Mouse (Mus musculus) cerebellum, adult 8-10 months (tissue): ENCODE measurements at regions not wholly inside any gene's neighbourhood (a gene's known extent, or its start where the extent isn't known, plus 50 kb on each side); places are given as distances from the start of the nearest gene placed in this dataset.

Source experiments
- DNase-seq: peaks from one replicate; pipeline ENCODE4 v3.0.0; 2022

DNA sequence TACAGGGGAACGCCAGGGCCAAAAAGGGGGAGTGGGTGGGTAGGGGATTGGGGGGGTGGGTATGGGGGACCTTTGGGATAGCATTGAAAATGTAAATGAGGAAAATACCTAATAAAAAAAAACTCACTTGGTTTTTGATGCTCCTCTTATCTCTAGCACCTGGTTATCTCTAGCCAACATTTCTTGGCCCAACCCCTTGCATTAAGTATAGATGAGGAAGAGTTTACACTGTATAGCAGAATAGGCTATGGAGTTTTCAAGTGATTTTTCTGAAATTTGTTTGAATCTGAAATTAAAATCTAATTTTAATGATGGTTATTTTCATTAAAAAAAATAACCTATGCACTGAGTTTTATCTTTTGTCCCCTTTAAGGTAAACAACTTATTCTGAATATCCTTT, 68.8 kb upstream of the Il15 start:
- DNase-seq = no peak

DNA sequence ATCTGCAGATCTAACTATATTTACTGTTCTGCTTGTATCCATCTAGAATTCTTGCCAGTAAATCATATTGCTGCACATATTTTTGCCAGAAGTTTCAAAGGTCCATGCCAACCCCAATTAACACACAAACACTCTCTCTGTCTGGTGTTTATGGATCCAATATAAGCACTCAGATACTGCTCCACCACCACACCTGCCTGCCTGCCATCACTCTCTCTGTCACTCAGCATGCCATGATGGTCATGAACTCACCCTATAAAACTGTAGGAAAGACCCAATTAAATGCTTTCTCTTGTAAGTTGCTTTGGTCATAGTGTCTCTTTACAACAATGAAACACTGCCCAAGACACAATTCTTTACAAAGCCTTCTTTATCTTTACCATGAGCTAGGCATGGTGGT, 66.8 kb upstream of the Il15 start:
- no peak for DNase-seq

DNA sequence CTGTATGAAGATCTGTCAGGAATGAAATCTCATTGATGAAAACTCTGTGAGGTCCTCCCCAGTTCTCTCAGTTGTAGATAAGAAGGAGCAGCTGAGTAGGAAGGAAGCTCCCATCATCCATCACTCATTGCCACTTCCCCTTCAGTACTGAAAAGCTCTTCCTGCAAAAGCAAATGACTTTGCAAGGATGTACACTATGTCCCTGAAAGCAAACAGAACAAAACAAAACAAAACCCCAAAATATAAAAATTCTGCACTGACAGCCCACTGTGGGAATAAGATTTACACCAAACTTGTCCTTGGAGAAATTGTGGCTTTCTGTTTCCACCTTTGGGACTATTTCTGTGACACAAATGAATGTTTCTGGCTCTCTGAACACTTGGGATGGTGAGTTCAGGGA, 59.8 kb upstream of the Il15 start:
- no peak for DNase-seq

DNA sequence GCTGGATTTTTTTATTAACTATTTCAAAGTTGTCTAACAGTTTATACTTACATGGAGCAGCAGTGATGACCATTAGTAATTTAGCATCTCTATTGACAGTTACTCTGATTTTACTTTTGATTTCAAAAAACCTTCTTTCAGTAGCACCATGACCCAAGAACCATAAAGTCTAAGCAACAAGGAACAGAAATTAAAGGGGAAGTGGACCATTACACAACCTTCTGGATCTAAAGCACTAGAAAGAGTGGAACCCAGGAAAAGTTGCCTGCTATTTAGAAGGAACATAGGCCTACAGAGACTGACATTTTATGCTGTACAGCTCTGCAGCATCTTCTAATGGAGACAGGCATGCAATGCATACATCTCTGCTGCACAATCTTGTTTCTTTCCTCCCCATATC, 56.0 kb upstream of the Il15 start:
- DNase-seq = no peak

DNA sequence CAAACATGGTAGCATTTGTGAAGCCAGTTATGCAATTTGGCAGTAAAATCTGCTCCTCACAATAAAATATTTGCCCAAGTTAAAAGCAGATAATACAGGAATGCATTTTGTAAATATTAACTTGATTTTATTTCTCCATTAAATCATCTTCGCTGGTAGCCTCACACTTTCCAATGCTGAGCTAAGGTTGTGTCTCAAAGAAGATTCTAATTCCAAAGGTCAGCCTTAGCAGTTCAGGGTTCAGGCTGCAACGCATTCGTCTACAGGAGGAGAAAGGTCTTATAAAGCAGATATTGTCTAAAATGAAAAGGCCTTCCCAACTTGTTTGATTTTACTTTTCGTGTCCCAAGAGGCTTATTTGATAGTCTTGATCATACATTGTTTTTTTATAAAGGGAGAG, 51.0 kb upstream of the Il15 start:
- no peak for DNase-seq
